Mouse (Mus musculus): ENCODE data around the gene Gm17324. TPM values are rescaled to one million over a fixed set of nuclear protein-coding genes. Genes with fewer than 3 reads are reported as not detected.
A peak's percentile ranks its signal among the peaks of the same experiment; 100 is the strongest.

Gm17324 gene
- total and polyA plus RNA-seq, 2 experiments from 2014 or later = 0.63 TPM; not detected in 1

GRCm38 (mm10) chr9:78450404-78450803 lies 1.8 kb upstream of the Gm17324 start:
- ATAC-seq (ENCODE audit: insufficient read depth, low read depth) (no peak), DNase-seq (ENCODE audit: low spot score) (no peak)
- Histone ChIP-seq H3K4me3 (ENCODE audit: low read depth, low read length) (no peak overlapping the region), H3K27me3 (ENCODE audit: control insufficient read depth, insufficient read depth, low read length) (no peaks in the 10 kb centered on the region), H3K27ac (ENCODE audit: low read depth) (no peak overlapping the region), H3K4me1 (ENCODE audit: control insufficient read depth, insufficient read depth) (peaks cover 6% of the 10 kb centered on the region), H3K36me3 (replicated peaks; ENCODE audit: control insufficient read depth, insufficient read depth, low read length) (peaks cover 35% of the 10 kb centered on the region), H3K4me2 (ENCODE audit: low read depth, low read length) (no peak overlapping the region), H3K9me3 (replicated peaks; ENCODE audit: control insufficient read depth, low read length) (no peaks in the 10 kb centered on the region), H3K9ac (replicated peaks; ENCODE audit: low read depth, low read length) (no peak overlapping the region)
- TF ChIP-seq CTCF (IDR thresholded peaks at IDR 0.05; ENCODE audit: low read depth) (no peak), EP300 (IDR thresholded peaks at IDR 0.05; ENCODE audit: low read depth) (no peak)
- WGBS = 76% methylated on average over 5 of the region's 5 CpGs

GRCm38 (mm10) chr9:78447606-78447972 lies 997 bp downstream of the Gm17324 start:
- Histone ChIP-seq H3K27ac (ENCODE audit: low read depth) (no peak overlapping the region), H3K36me3 (replicated peaks; ENCODE audit: control insufficient read depth, insufficient read depth, low read length) (peaks cover 15% of the 10 kb centered on the region), H3K4me2 (ENCODE audit: low read depth, low read length) (peak overlapping the region; percentile 82), H3K27me3 (ENCODE audit: control insufficient read depth, insufficient read depth, low read length) (peaks cover 21% of the 10 kb centered on the region), H3K4me1 (ENCODE audit: control insufficient read depth, insufficient read depth) (peaks cover 6% of the 10 kb centered on the region), H3K4me3 (ENCODE audit: low read depth, low read length) (peak overlapping the region; percentile 98), H3K9me3 (replicated peaks; ENCODE audit: control insufficient read depth, low read length) (no peaks in the 10 kb centered on the region), H3K9ac (replicated peaks; ENCODE audit: low read depth, low read length) (no peak overlapping the region)
- TF ChIP-seq EP300 (IDR thresholded peaks at IDR 0.05; ENCODE audit: low read depth) (no peak), CTCF (IDR thresholded peaks at IDR 0.05; ENCODE audit: low read depth) (no peak)
- WGBS = 28% methylated on average over 9 of the region's 9 CpGs
- ATAC-seq (ENCODE audit: insufficient read depth, low read depth) (no peak), DNase-seq (ENCODE audit: low spot score) (no peak)

GRCm38 (mm10) chr9:78442579-78443392 lies 5.8 kb downstream of the Gm17324 start, which contains the start of gene Cgas:
Gene Cgas, minus strand, starts transcription at chr9:78443237.
- TF ChIP-seq CTCF (IDR thresholded peaks at IDR 0.05; ENCODE audit: low read depth) (no peak), EP300 (IDR thresholded peaks at IDR 0.05; ENCODE audit: low read depth) (no peak)
- no peak within 1 kb of the TSS for H3K27ac ChIP-seq (ENCODE audit: low read depth)
- 1% methylated on average over 81 of the region's 81 CpGs for WGBS

GRCm38 (mm10) chr9:78442237-78442578 lies 6.4 kb downstream of the Gm17324 start:
- Histone ChIP-seq H3K4me2 (ENCODE audit: low read depth, low read length) (peak overlapping the region; percentile 68), H3K9me3 (replicated peaks; ENCODE audit: control insufficient read depth, low read length) (no peaks in the 10 kb centered on the region), H3K27me3 (ENCODE audit: control insufficient read depth, insufficient read depth, low read length) (peaks cover 44% of the 10 kb centered on the region), H3K4me1 (ENCODE audit: control insufficient read depth, insufficient read depth) (no peaks in the 10 kb centered on the region), H3K36me3 (replicated peaks; ENCODE audit: control insufficient read depth, insufficient read depth, low read length) (no peaks in the 10 kb centered on the region), H3K27ac (ENCODE audit: low read depth) (no peak overlapping the region), H3K4me3 (ENCODE audit: low read depth, low read length) (peak overlapping the region; percentile 56), H3K9ac (replicated peaks; ENCODE audit: low read depth, low read length) (peak overlapping the region; percentile 22; the same call in 1 of the 2 replicates)
- WGBS = 5% methylated on average over 9 of the region's 9 CpGs
- TF ChIP-seq EP300 (IDR thresholded peaks at IDR 0.05; ENCODE audit: low read depth) = no peak
- TF ChIP-seq CTCF (IDR thresholded peaks at IDR 0.05; ENCODE audit: low read depth) = no peak
- ATAC-seq (ENCODE audit: insufficient read depth, low read depth) (0 out of 2 replicates have a peak, but pooled peaks have one; percentile 16), DNase-seq (ENCODE audit: low spot score) (no peak)

More at GRCm38 (mm10) chr9:78442579-78443392, 5.8 kb downstream of the Gm17324 start, which contains the start of gene Cgas:
- H3K9me3 ChIP-seq (replicated peaks; ENCODE audit: control insufficient read depth, low read length) = no peaks in the 10 kb centered on the region
- H3K4me1 ChIP-seq (ENCODE audit: control insufficient read depth, insufficient read depth) = no peaks in the 10 kb centered on the region
- no peaks in the 10 kb centered on the region for H3K36me3 ChIP-seq (replicated peaks; ENCODE audit: control insufficient read depth, insufficient read depth, low read length)
- H3K27me3 ChIP-seq (ENCODE audit: control insufficient read depth, insufficient read depth, low read length) = peaks cover 44% of the 10 kb centered on the region
- H3K9ac ChIP-seq (replicated peaks; ENCODE audit: low read depth, low read length) = peak within 1 kb of the TSS; percentile 22
- peak within 1 kb of the TSS; percentile 56 for H3K4me3 ChIP-seq (ENCODE audit: low read depth, low read length)
- peak; percentile 64 for ATAC-seq (ENCODE audit: insufficient read depth, low read depth)
- H3K4me2 ChIP-seq (ENCODE audit: low read depth, low read length) = peak within 1 kb of the TSS; percentile 68
- peak; percentile 58 for DNase-seq (ENCODE audit: low spot score)

- 69% methylated on average over 5 of the region's 5 CpGs for WGBS
- TF ChIP-seq EP300 (IDR thresholded peaks at IDR 0.05; ENCODE audit: low read depth) (no peak), CTCF (IDR thresholded peaks at IDR 0.05; ENCODE audit: low read depth) (no peak)
- no peaks in the 10 kb centered on the region for H3K4me1 ChIP-seq (ENCODE audit: control insufficient read depth, insufficient read depth)
- no peak for DNase-seq (ENCODE audit: low spot score)
- H3K4me2 ChIP-seq (ENCODE audit: low read depth, low read length) = no peak overlapping the region
- H3K27me3 ChIP-seq (ENCODE audit: control insufficient read depth, insufficient read depth, low read length) = peaks cover 40% of the 10 kb centered on the region
- H3K36me3 ChIP-seq (replicated peaks; ENCODE audit: control insufficient read depth, insufficient read depth, low read length) = no peaks in the 10 kb centered on the region
- no peak for ATAC-seq (ENCODE audit: insufficient read depth, low read depth)
- no peak overlapping the region for H3K9ac ChIP-seq (replicated peaks; ENCODE audit: low read depth, low read length)
- no peak overlapping the region for H3K27ac ChIP-seq (ENCODE audit: low read depth)
- no peaks in the 10 kb centered on the region for H3K9me3 ChIP-seq (replicated peaks; ENCODE audit: control insufficient read depth, low read length)
- no peak overlapping the region for H3K4me3 ChIP-seq (ENCODE audit: low read depth, low read length)
Observed at GRCm38 (mm10) chr9:78439426-78439825, 9.2 kb downstream of the Gm17324 start.

Measured in heart, postnatal 0 days (tissue).